Mouse (Mus musculus) forebrain, embryonic 12.5 days (tissue): ENCODE results near the gene Zfp764. TPM values are rescaled to one million over a fixed set of nuclear protein-coding genes. Genes with fewer than 3 reads are reported as not detected.
"Not testable (repeated sequence)": the region's sequence is repeated elsewhere in the genome, so short reads cannot be mapped to it uniquely, and the experiment has no call there.

Experiments used
- ATAC-seq: fragments of 200-750 bp; cut with Nextera tagmentation; 2 replicates; pipeline ENCODE4 v1.8.0; 2017; ENCODE audit warnings: moderate TSS enrichment; ENCODE audit not compliant: low FRiP score
- H3K27ac ChIP-seq: fragments of 300-500 bp; sonication (generic); 2 replicates; pipeline ENCODE4 v1.5.1; 2016; ENCODE audit warnings: mild to moderate bottlenecking
- H3K27me3 ChIP-seq: fragments of 300-500 bp; sonication (generic); 2 replicates; pipeline ENCODE4 v1.6.1; 2016; ENCODE audit warnings: mild to moderate bottlenecking
- H3K36me3 ChIP-seq: fragments of 300-500 bp; sonication (generic); replicated peaks from 2 replicates; pipeline ENCODE4 v1.6.1; 2016; ENCODE audit warnings: mild to moderate bottlenecking
- H3K4me1 ChIP-seq: fragments of 300-500 bp; sonication (generic); 2 replicates; pipeline ENCODE4 v1.6.1; 2016
- H3K4me2 ChIP-seq: fragments of 300-500 bp; sonication (generic); 2 replicates; pipeline ENCODE4 v1.6.1; 2016; ENCODE audit warnings: mild to moderate bottlenecking, moderate library complexity
- H3K4me3 ChIP-seq: fragments of 300-500 bp; sonication (generic); replicated peaks from 2 replicates; pipeline ENCODE4 v1.5.1; 2016; ENCODE audit warnings: mild to moderate bottlenecking
- H3K9ac ChIP-seq: fragments of 300-500 bp; sonication (generic); 2 replicates; pipeline ENCODE4 v1.6.1; 2016; ENCODE audit warnings: mild to moderate bottlenecking
- H3K9me3 ChIP-seq: fragments of 300-500 bp; sonication (generic); 2 replicates; pipeline ENCODE4 v1.6.1; 2016
- WGBS: fragments of 180-500 bp; shearing (Covaris S2); methylation state at CpG from one replicate; pipeline ENCODE4 v1.1.7; 2016; 5-methylcytosine and 5-hydroxymethylcytosine counted together
- polyA plus RNA-seq: library from polyadenylated mRNA; unstranded; fragments of >200 nt; fragmentation: Nextera tagmentation; extraction: Ambion mirVana; gene quantifications from 2 replicates; pipeline ENCODE4 v1.2.1, GENCODE M21; 2016

Zfp764 gene
- polyA plus RNA-seq, 1 experiment from 2014 or later, result 5.3 TPM

DNA sequence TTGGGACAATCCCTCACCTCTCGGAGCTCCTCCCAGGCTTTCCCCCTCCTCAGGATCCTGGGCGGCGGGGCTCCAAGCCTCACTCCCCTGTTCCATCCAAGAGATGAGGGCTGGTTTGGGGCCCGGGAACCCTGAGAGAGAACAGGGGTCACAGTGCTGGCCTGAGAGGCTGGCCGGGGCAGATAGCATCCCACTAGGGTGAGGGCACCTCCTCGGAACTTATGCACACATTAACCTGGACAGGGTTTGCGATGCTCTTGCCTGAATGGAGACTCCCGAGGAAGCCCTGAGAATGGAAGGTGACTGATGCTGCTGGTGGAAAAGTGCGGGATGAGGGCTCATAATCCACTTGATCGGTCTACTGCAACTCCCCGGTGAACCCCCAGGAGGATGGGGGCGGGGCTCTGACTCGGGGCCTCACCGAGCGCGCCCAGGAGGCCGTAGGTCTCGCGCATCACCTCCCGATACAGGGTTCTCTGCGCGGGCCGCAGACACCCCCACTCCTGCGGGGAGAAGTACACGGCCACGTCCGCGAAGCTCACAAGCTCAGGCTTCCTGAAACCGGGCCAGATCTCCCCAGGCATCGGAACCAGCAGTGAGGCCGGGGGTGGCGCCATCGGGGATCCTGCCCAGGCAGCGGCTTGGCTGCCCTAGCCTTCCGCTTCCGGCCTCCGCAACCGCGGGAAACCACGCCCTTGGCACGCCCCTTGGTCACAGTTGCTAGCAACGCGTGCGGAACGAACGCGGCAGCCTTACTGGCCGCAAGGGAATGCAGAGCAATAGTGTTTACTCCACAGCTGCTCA is 15.0 kb upstream of the Zfp764 start, which contains the start of gene Zfp688:
Zfp688 (minus strand) TSS at position 681 of the 804 bp plus-strand sequence.
- no peaks in the 10 kb centered on the region for H3K9me3 ChIP-seq
- peak within 1 kb of the TSS; percentile 88 for H3K4me3 ChIP-seq
- under 1% methylated on average over 48 of the region's 48 CpGs for WGBS
- peak within 1 kb of the TSS; percentile 69; the same call in 1 of the 2 replicates for H3K27ac ChIP-seq
- peaks cover 16% of the 10 kb centered on the region for H3K36me3 ChIP-seq
- H3K4me1 ChIP-seq, result peaks cover 13% of the 10 kb centered on the region
- H3K27me3 ChIP-seq, result peaks cover 17% of the 10 kb centered on the region
- peak; percentile 96 for ATAC-seq
- peak within 1 kb of the TSS; percentile 92 for H3K9ac ChIP-seq
- peak within 1 kb of the TSS; percentile 99 for H3K4me2 ChIP-seq

GRCm38 (mm10) chr7:127411418-127411817 is 4.8 kb upstream of the Zfp764 start:
- WGBS, result 84% methylated on average over 2 of the region's 2 CpGs
- 0 out of 2 replicates have a peak, but pooled peaks cover 5% of the 10 kb centered on the region for H3K36me3 ChIP-seq
- no peaks in the 10 kb centered on the region for H3K27me3 ChIP-seq
- H3K4me1 ChIP-seq, result no peaks in the 10 kb centered on the region
- H3K4me2 ChIP-seq, result no peak overlapping the region
- H3K9ac ChIP-seq, result no peak overlapping the region
- H3K9me3 ChIP-seq, result no peaks in the 10 kb centered on the region
- no peak overlapping the region for H3K27ac ChIP-seq
- H3K4me3 ChIP-seq, result no peak overlapping the region
- ATAC-seq, result no peak

DNA sequence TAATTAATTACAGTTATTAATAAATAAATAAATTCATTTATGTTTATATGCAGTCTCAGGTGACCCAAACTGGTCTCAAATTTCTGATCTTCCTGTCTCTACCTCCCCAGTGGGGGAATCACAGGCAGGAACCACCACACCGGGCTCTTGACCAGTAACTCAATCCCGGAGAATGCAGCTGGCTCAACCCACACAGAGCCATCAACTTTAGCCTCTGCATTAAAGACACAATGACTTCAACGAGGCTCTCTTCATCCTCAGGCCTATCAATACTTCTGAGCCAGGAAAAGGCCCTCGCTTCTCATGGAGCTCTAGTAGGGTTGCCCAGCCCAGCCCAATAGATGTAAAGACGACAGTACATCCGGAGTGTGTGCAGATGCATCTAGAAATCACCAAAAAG is 2.5 kb downstream of the Zfp764 start:
- WGBS, result 92% methylated on average over 6 of the region's 6 CpGs
- not testable (repeated sequence) for ATAC-seq, H3K27ac ChIP-seq, H3K4me3 ChIP-seq, H3K9ac ChIP-seq, H3K4me1 ChIP-seq, H3K9me3 ChIP-seq, H3K36me3 ChIP-seq, H3K4me2 ChIP-seq, H3K27me3 ChIP-seq

GRCm38 (mm10) chr7:127402980-127403379 is 3.6 kb downstream of the Zfp764 start:
- ATAC-seq, result no peak
- 31% methylated on average over 2 of the region's 2 CpGs for WGBS
- H3K4me1 ChIP-seq, result peaks cover 7% of the 10 kb centered on the region; the same call in 1 of the 2 replicates

GRCm38 (mm10) chr7:127400355-127400754 is 6.3 kb downstream of the Zfp764 start:
- 64% methylated on average over 3 of the region's 3 CpGs for WGBS

More at GRCm38 (mm10) chr7:127402980-127403379, 3.6 kb downstream of the Zfp764 start:
- Histone ChIP-seq H3K27ac (no peak overlapping the region), H3K9me3 (no peaks in the 10 kb centered on the region), H3K36me3 (0 out of 2 replicates have a peak, but pooled peaks cover 4% of the 10 kb centered on the region), H3K4me3 (no peak overlapping the region), H3K27me3 (no peaks in the 10 kb centered on the region), H3K9ac (no peak overlapping the region), H3K4me2 (no peak overlapping the region)

DNA sequence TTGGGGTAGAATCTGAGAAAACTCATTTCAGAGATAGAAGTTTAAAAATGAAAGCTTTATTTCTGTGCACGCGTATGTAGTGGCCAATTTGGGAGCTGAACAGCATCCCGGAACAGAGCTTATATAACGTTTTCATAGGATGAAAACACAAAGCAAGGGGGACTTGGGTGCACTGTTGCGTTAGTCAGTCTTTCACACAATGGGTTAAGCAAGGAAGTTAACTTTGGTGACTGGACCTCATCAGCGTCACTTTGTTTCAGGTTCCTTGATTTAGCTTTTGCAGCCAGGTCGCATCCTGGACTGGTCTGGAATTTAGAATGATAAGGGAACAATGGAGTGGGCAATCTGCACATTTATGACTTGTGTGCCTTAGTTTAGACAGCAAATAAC is 12.7 kb downstream of the Zfp764 start:
- peak; percentile 3; the same call in 1 of the 2 replicates for ATAC-seq
- Histone ChIP-seq H3K4me1 (peaks cover 15% of the 10 kb centered on the region), H3K27ac (peak overlapping the region; percentile 47; the same call in 1 of the 2 replicates), H3K9me3 (no peaks in the 10 kb centered on the region), H3K36me3 (peaks cover 14% of the 10 kb centered on the region), H3K9ac (peak overlapping the region; percentile 86), H3K4me2 (peak overlapping the region; percentile 79), H3K27me3 (peaks cover 3% of the 10 kb centered on the region; the same call in 1 of the 2 replicates), H3K4me3 (peak overlapping the region; percentile 70)
- WGBS, result 29% methylated on average over 7 of the region's 7 CpGs

More at GRCm38 (mm10) chr7:127400355-127400754, 6.3 kb downstream of the Zfp764 start:
- Histone ChIP-seq H3K36me3 (0 out of 2 replicates have a peak, but pooled peaks cover 4% of the 10 kb centered on the region), H3K27ac (no peak overlapping the region), H3K27me3 (peaks cover 3% of the 10 kb centered on the region; the same call in 1 of the 2 replicates), H3K4me2 (no peak overlapping the region), H3K9me3 (no peaks in the 10 kb centered on the region), H3K9ac (no peak overlapping the region), H3K4me1 (no peaks in the 10 kb centered on the region), H3K4me3 (no peak overlapping the region)
- ATAC-seq, result no peak

GRCm38 (mm10) chr7:127393157-127393943 is 13.3 kb downstream of the Zfp764 start, which contains the start of gene E430018J23Rik:
Gene E430018J23Rik, minus strand, starts transcription at chr7:127393629.
- Histone ChIP-seq H3K9ac (peak within 1 kb of the TSS; percentile 86), H3K4me3 (peak within 1 kb of the TSS; percentile 70), H3K27ac (peak within 1 kb of the TSS; percentile 75), H3K4me2 (peak within 1 kb of the TSS; percentile 79), H3K9me3 (no peaks in the 10 kb centered on the region), H3K36me3 (peaks cover 14% of the 10 kb centered on the region), H3K27me3 (peaks cover 3% of the 10 kb centered on the region; the same call in 1 of the 2 replicates), H3K4me1 (peaks cover 15% of the 10 kb centered on the region)
- 2% methylated on average over 45 of the region's 45 CpGs for WGBS
- ATAC-seq, result peak; percentile 95

DNA sequence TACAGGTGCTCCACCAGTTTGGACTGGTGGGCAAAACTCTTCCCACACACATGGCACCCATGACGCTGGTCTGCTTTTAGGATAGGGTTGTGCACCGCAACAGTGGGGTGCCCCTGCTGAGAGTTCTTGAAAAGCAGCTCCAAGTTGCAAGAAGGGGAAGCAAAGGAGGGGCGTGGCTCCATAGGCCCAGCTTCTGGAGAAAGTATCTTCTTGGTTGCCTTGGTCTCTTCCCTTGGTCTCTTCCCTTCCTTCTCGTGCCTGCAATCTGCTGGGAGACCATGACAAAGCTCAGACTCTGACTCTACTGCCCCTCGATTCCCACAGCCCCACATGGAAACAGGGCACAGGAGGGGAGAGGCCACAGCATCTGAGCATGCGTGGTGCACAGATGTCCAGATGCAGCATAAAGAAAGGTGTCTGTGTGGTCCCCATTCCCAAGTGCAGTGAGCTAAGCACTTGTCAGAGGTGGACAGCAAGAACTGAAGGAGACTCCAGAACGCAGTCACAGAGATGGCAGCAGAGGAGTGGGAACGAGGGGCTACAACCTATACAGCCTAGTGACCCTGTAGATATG is 14.3 kb downstream of the Zfp764 start:
- Histone ChIP-seq H3K27me3 (no peaks in the 10 kb centered on the region; the same call in 1 of the 2 replicates), H3K4me3 (peak overlapping the region; percentile 70), H3K9ac (peak overlapping the region; percentile 86; the same call in 1 of the 2 replicates), H3K9me3 (no peaks in the 10 kb centered on the region), H3K36me3 (peaks cover 14% of the 10 kb centered on the region), H3K4me1 (peaks cover 15% of the 10 kb centered on the region), H3K4me2 (peak overlapping the region; percentile 79), H3K27ac (no peak overlapping the region)
- ATAC-seq, result no peak
- 82% methylated on average over 8 of the region's 8 CpGs for WGBS

- H3K4me1 ChIP-seq, result peaks cover 16% of the 10 kb centered on the region
- H3K27me3 ChIP-seq, result no peaks in the 10 kb centered on the region; the same call in 1 of the 2 replicates
- WGBS, result 94% methylated on average over 16 of the region's 16 CpGs
- H3K4me2 ChIP-seq, result no peak overlapping the region
- H3K9me3 ChIP-seq, result no peaks in the 10 kb centered on the region
- ATAC-seq, result no peak
- H3K4me3 ChIP-seq, result no peak overlapping the region
- no peak overlapping the region for H3K27ac ChIP-seq
- H3K9ac ChIP-seq, result no peak overlapping the region
- H3K36me3 ChIP-seq, result peaks cover 14% of the 10 kb centered on the region
Observed at GRCm38 (mm10) chr7:127391538-127391937, 15.1 kb downstream of the Zfp764 start.

DNA sequence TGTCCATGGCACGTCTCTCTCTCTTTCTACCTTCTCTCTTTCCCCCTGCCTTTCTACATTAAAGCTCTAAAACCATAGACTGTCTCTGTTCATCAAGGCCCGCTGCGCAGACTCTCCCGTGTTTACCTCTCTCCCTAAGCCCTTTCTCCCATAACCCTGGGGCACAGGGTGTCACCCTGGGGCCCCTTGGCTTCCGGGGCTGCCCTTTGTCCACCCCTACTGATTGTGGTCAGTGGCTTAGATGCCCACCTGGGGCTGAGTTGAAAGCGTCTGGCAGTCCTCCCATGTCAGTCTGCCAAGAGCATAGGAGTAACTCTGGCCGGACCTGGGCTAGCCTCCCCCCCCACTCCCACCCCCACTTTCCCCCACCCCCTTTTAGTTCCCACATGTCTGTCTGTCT is 16.3 kb downstream of the Zfp764 start:
- H3K27ac ChIP-seq, result no peak overlapping the region
- no peak for ATAC-seq
- H3K36me3 ChIP-seq, result peaks cover 15% of the 10 kb centered on the region
- peaks cover 22% of the 10 kb centered on the region for H3K4me1 ChIP-seq
- no peak overlapping the region for H3K9ac ChIP-seq
- no peaks in the 10 kb centered on the region for H3K9me3 ChIP-seq
- WGBS, result 81% methylated on average over 7 of the region's 7 CpGs
- H3K27me3 ChIP-seq, result no peaks in the 10 kb centered on the region
- H3K4me2 ChIP-seq, result no peak overlapping the region
- no peak overlapping the region for H3K4me3 ChIP-seq

DNA sequence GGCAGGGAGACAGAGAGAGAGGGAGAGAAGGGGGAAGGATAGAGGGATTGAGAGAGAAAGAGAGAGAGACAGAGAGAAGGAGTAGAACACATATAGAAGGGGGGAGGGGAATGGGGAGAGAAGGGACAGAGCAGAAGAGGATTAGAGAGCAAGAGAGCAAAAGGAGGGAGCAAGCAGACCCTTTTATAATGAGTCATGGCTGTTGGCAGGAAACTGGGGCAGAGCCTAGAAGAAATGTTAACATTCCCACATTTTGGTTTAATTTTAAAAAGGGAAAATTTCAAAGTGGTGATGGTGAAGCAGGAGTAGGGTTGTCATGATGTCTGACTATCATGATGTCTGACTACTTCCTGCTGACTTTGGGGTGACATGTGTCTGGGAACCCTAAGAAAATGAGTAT is 18.4 kb downstream of the Zfp764 start:
- Histone ChIP-seq H3K36me3 (peaks cover 29% of the 10 kb centered on the region), H3K4me1 (peaks cover 15% of the 10 kb centered on the region)
- H3K9ac ChIP-seq, H3K4me3 ChIP-seq, H3K4me2 ChIP-seq, H3K27me3 ChIP-seq, H3K9me3 ChIP-seq, ATAC-seq, H3K27ac ChIP-seq: not testable (repeated sequence)
